Mouse (Mus musculus) ovary, postnatal 36 days (tissue): ENCODE measurements around the gene Hbb-bs.
"Not testable (repeated sequence)": the region's sequence is repeated elsewhere in the genome, so short reads cannot be mapped to it uniquely, and the experiment has no call there.

Source experiments
- DNase-seq: peaks from one replicate; pipeline ENCODE4 v3.0.0; 2022; ENCODE audit warnings: low spot score, mixed read lengths

Hbb-bs gene

GRCm38 (mm10) chr7:103827808-103828207 lies at the start of gene Hbb-bs:
TSS of gene Hbb-bs (minus strand) at chr7:103828096.
- DNase-seq = no peak

GRCm38 (mm10) chr7:103877093-103877492 lies 49.2 kb upstream of the Hbb-bs start:
- DNase-seq = no peak

- no peak for DNase-seq
These were observed 46.6 kb upstream of the Hbb-bs start for GRCm38 (mm10) chr7:103874451-103874850.

GRCm38 (mm10) chr7:103873064-103873463 lies 45.2 kb upstream of the Hbb-bs start:
- DNase-seq = no peak

- no peak for DNase-seq
These were observed 42.8 kb upstream of the Hbb-bs start for GRCm38 (mm10) chr7:103870667-103871066.

- no peak for DNase-seq
These were observed 37.8 kb upstream of the Hbb-bs start for GRCm38 (mm10) chr7:103865716-103866115.

GRCm38 (mm10) chr7:103861531-103861930 lies 33.6 kb upstream of the Hbb-bs start:
- no peak for DNase-seq

GRCm38 (mm10) chr7:103860855-103861254 lies 33.0 kb upstream of the Hbb-bs start:
- peak; percentile 16 for DNase-seq

GRCm38 (mm10) chr7:103859076-103859475 lies 31.2 kb upstream of the Hbb-bs start:
- DNase-seq = no peak

- no peak for DNase-seq
These were observed 26.8 kb upstream of the Hbb-bs start for GRCm38 (mm10) chr7:103854669-103855068.

- no peak for DNase-seq
These were observed 25.2 kb upstream of the Hbb-bs start, which contains the start of gene Hbb-y for GRCm38 (mm10) chr7:103853090-103853489. TSS of gene Hbb-y (minus strand) at chr7:103853216.

GRCm38 (mm10) chr7:103844525-103845325 lies 16.8 kb upstream of the Hbb-bs start:
- no peak for DNase-seq

GRCm38 (mm10) chr7:103843034-103843433 lies 15.1 kb upstream of the Hbb-bs start, which contains the start of gene Hbb-bh1:
TSS of gene Hbb-bh1 (minus strand) at chr7:103843164.
- no peak for DNase-seq

- DNase-seq = no peak
These were observed 12.4 kb upstream of the Hbb-bs start, which contains the start of gene Hbb-bh2 for GRCm38 (mm10) chr7:103840268-103840667. TSS of gene Hbb-bh2 (minus strand) at chr7:103840520.

GRCm38 (mm10) chr7:103827139-103827538 lies 757 bp downstream of the Hbb-bs start:
- DNase-seq = not testable (repeated sequence)

GRCm38 (mm10) chr7:103826255-103826887 lies 1.5 kb downstream of the Hbb-bs start:
- DNase-seq = no peak

GRCm38 (mm10) chr7:103825536-103826254 lies 2.2 kb downstream of the Hbb-bs start:
- DNase-seq = no peak

- DNase-seq = no peak
These were observed 3.3 kb downstream of the Hbb-bs start for GRCm38 (mm10) chr7:103824597-103824996.

- not testable (repeated sequence) for DNase-seq
These were observed 12.8 kb downstream of the Hbb-bs start for GRCm38 (mm10) chr7:103815085-103815484.

- DNase-seq = no peak
These were observed 14.1 kb downstream of the Hbb-bs start, which contains the start of gene Hbb-bt for GRCm38 (mm10) chr7:103813766-103814165. TSS of gene Hbb-bt (minus strand) at chr7:103813996.

- DNase-seq = not testable (repeated sequence)
These were observed 14.7 kb downstream of the Hbb-bs start for GRCm38 (mm10) chr7:103813152-103813551.

GRCm38 (mm10) chr7:103812174-103812573 lies 15.7 kb downstream of the Hbb-bs start:
- no peak for DNase-seq
